Mouse (Mus musculus) lung, adult 2 months (tissue): ENCODE measurements around the gene Plcb3.

ENCODE experiments used
- CTCF ChIP-seq: fragments of 200-500 bp; IDR thresholded peaks from 2 replicates; pipeline ENCODE4 v1.5.1; 2011; ENCODE audit warnings: mild to moderate bottlenecking, low read length, control low read depth; ENCODE audit not compliant: insufficient read depth
- POLR2A ChIP-seq: fragments of 200-500 bp; IDR thresholded peaks from 2 replicates; pipeline ENCODE4 v1.6.1; 2011; ENCODE audit warnings: low read depth, mild to moderate bottlenecking, control low read depth, low read length, borderline replicate concordance; ENCODE audit errors: extremely low read depth

- no peak for TF ChIP-seq CTCF
- no peak for TF ChIP-seq POLR2A
These were observed 57.9 kb downstream of the Plcb3 start for GRCm38 (mm10) chr19:6918321-6918720.
